ENCODE assay signal across 10 mouse cellular contexts in genomic region chr19:29843641-29844035, GRCm38 (mm10). TPM values are rescaled to one million over a fixed set of nuclear protein-coding genes. Genes with fewer than 3 reads are reported as not detected.
DNase-seq lines count a peak whose midpoint lies in the region; ATAC-seq lines count a peak whose summit lies in the region.
"Had no signal": no experiment of that assay in that cellular context is flagged by ENCODE, and none has a peak within 500 bp of the region (broad histone marks: within the 10 kb centered on the region; RNA-seq: fewer than 3 reads in every experiment).

No protein-coding gene starts in this region.

- no peak overlapping the region for H3K4me3 ChIP-seq in limb, embryonic 13.5 days
- H3K4me3 ChIP-seq in limb, embryonic 10.5 days = no peak overlapping the region
- H3K4me3 ChIP-seq in embryonic facial prominence, embryonic 13.5 days = no peak overlapping the region
- no peak overlapping the region for H3K4me3 ChIP-seq in forebrain, embryonic 16.5 days (replicated peaks; ENCODE audit: low read length)
- no peak overlapping the region for H3K4me3 ChIP-seq in neural tube, embryonic 14.5 days (ENCODE audit: low read depth, low read length)
- no peak overlapping the region for H3K4me3 ChIP-seq in intestine, embryonic 15.5 days (replicated peaks)

- no peak overlapping the region for H3K4me2 ChIP-seq in limb, embryonic 13.5 days (replicated peaks)
- H3K4me2 ChIP-seq in embryonic facial prominence, embryonic 13.5 days = 0 out of 2 replicates have a peak overlapping the region, but pooled peaks have one; percentile 3
- peak overlapping the region; percentile 31 for H3K4me2 ChIP-seq in forebrain, embryonic 16.5 days (ENCODE audit: low read length)
- no peak overlapping the region for H3K4me2 ChIP-seq in neural tube, embryonic 14.5 days (ENCODE audit: low read depth, low read length)
- no peak overlapping the region for H3K4me2 ChIP-seq in intestine, embryonic 15.5 days (replicated peaks)

- peak overlapping the region; percentile 12 for H3K27ac ChIP-seq in limb, embryonic 13.5 days
- H3K27ac ChIP-seq in limb, embryonic 10.5 days = no peak overlapping the region
- peak overlapping the region; percentile 85 for H3K27ac ChIP-seq in embryonic facial prominence, embryonic 13.5 days
- H3K27ac ChIP-seq in forebrain, embryonic 16.5 days (ENCODE audit: low read length) = no peak overlapping the region
- H3K27ac ChIP-seq in neural tube, embryonic 14.5 days (ENCODE audit: low read depth, low read length) = no peak overlapping the region
- H3K27ac ChIP-seq in intestine, embryonic 15.5 days = no peak overlapping the region

- no peak for DNase-seq in limb, embryonic 10.5 days (ENCODE audit: low spot score)
- DNase-seq in retina, postnatal 1 day = no peak
- DNase-seq: heart, adult 18-20 months; lung, postnatal 14 days; thymus, postnatal 36 days had no signal

- ATAC-seq in limb, embryonic 13.5 days (ENCODE audit: low FRiP score, low read depth) = no peak
- no peak for ATAC-seq in embryonic facial prominence, embryonic 13.5 days (ENCODE audit: insufficient number of reproducible peaks, insufficient read depth, low FRiP score, low TSS enrichment, low read depth)
- peak; percentile 41 for ATAC-seq in forebrain, embryonic 16.5 days
- 0 out of 2 replicates have a peak, but pooled peaks have one; percentile 14 for ATAC-seq in neural tube, embryonic 14.5 days (ENCODE audit: low read depth)
- no peak for ATAC-seq in intestine, embryonic 15.5 days

- H3K36me3 ChIP-seq in limb, embryonic 13.5 days = no peaks in the 10 kb centered on the region
- H3K36me3 ChIP-seq in limb, embryonic 10.5 days = no peaks in the 10 kb centered on the region
- no peaks in the 10 kb centered on the region for H3K36me3 ChIP-seq in embryonic facial prominence, embryonic 13.5 days
- H3K36me3 ChIP-seq in forebrain, embryonic 16.5 days (ENCODE audit: control insufficient read depth, insufficient read depth) = no peaks in the 10 kb centered on the region
- H3K36me3 ChIP-seq in neural tube, embryonic 14.5 days (ENCODE audit: control insufficient read depth, insufficient read depth, low read length) = no peaks in the 10 kb centered on the region
- H3K36me3 ChIP-seq in intestine, embryonic 15.5 days = no peaks in the 10 kb centered on the region

- H3K27me3 ChIP-seq in limb, embryonic 13.5 days = no peaks in the 10 kb centered on the region
- no peaks in the 10 kb centered on the region for H3K27me3 ChIP-seq in limb, embryonic 10.5 days (ENCODE audit: low read depth, poor library complexity, severe bottlenecking)
- no peaks in the 10 kb centered on the region for H3K27me3 ChIP-seq in embryonic facial prominence, embryonic 13.5 days
- peaks cover 3% of the 10 kb centered on the region; the same call in 1 of the 2 replicates for H3K27me3 ChIP-seq in forebrain, embryonic 16.5 days (replicated peaks; ENCODE audit: control insufficient read depth, insufficient read depth, low read length)
- no peaks in the 10 kb centered on the region for H3K27me3 ChIP-seq in neural tube, embryonic 14.5 days (ENCODE audit: control insufficient read depth, insufficient read depth, low read length)
- no peaks in the 10 kb centered on the region for H3K27me3 ChIP-seq in intestine, embryonic 15.5 days (replicated peaks)

- no peaks in the 10 kb centered on the region for H3K9me3 ChIP-seq in limb, embryonic 13.5 days
- no peaks in the 10 kb centered on the region for H3K9me3 ChIP-seq in limb, embryonic 10.5 days (replicated peaks)
- H3K9me3 ChIP-seq in embryonic facial prominence, embryonic 13.5 days = no peaks in the 10 kb centered on the region
- H3K9me3 ChIP-seq in forebrain, embryonic 16.5 days (ENCODE audit: control insufficient read depth, low read length) = no peaks in the 10 kb centered on the region
- no peaks in the 10 kb centered on the region for H3K9me3 ChIP-seq in neural tube, embryonic 14.5 days (ENCODE audit: control insufficient read depth, low read length)
- H3K9me3 ChIP-seq in intestine, embryonic 15.5 days = no peaks in the 10 kb centered on the region

- 33% methylated on average over 5 of the region's 5 CpGs for WGBS in limb, embryonic 13.5 days
- WGBS in limb, embryonic 10.5 days = 49% methylated on average over 5 of the region's 5 CpGs
- WGBS in embryonic facial prominence, embryonic 13.5 days = 17% methylated on average over 5 of the region's 5 CpGs
- WGBS in forebrain, embryonic 16.5 days = 4% methylated on average over 5 of the region's 5 CpGs
- 29% methylated on average over 5 of the region's 5 CpGs for WGBS in neural tube, embryonic 14.5 days
- WGBS in intestine, embryonic 15.5 days = 33% methylated on average over 5 of the region's 5 CpGs

- H3K9ac ChIP-seq in limb, embryonic 13.5 days = no peak overlapping the region
- H3K9ac ChIP-seq in embryonic facial prominence, embryonic 13.5 days = no peak overlapping the region
- no peak overlapping the region for H3K9ac ChIP-seq in forebrain, embryonic 16.5 days (replicated peaks; ENCODE audit: low read depth, low read length)
- H3K9ac ChIP-seq in neural tube, embryonic 14.5 days (replicated peaks; ENCODE audit: low read depth, low read length) = no peak overlapping the region
- H3K9ac ChIP-seq in intestine, embryonic 15.5 days = no peak overlapping the region

- peaks cover 16% of the 10 kb centered on the region for H3K4me1 ChIP-seq in limb, embryonic 13.5 days
- peaks cover 9% of the 10 kb centered on the region for H3K4me1 ChIP-seq in limb, embryonic 10.5 days
- peaks cover 27% of the 10 kb centered on the region for H3K4me1 ChIP-seq in embryonic facial prominence, embryonic 13.5 days
- peaks cover 18% of the 10 kb centered on the region for H3K4me1 ChIP-seq in forebrain, embryonic 16.5 days (replicated peaks; ENCODE audit: control insufficient read depth, insufficient read depth, low read length)
- H3K4me1 ChIP-seq in neural tube, embryonic 14.5 days (ENCODE audit: control insufficient read depth, insufficient read depth, low read length) = peaks cover 13% of the 10 kb centered on the region
- H3K4me1 ChIP-seq in intestine, embryonic 15.5 days (replicated peaks) = no peaks in the 10 kb centered on the region; the same call in 1 of the 2 replicates

RNA-seq across cellular contexts. Expression of gene Ranbp6, which starts 30.9 kb away (rescaled TPM):
- polyA plus RNA-seq in limb, embryonic 13.5 days (2015; fragmentation: Nextera tagmentation; extraction: Ambion mirVana) = 21.6 and 23.4 TPM in 2 replicates
- polyA plus RNA-seq in limb, embryonic 10.5 days (2016; fragmentation: Nextera tagmentation; extraction: Ambion mirVana) = 19.6 and 26.1 TPM in 2 replicates
- polyA plus RNA-seq in embryonic facial prominence, embryonic 13.5 days (2015; fragmentation: Nextera tagmentation; extraction: Ambion mirVana) = 18.3 and 21.1 TPM in 2 replicates
- 43.5 and 44.8 TPM in 2 replicates for polyA plus RNA-seq in forebrain, embryonic 16.5 days (2015; fragmentation: Nextera tagmentation; extraction: Ambion mirVana)
- 62.9 and 64.4 TPM in 2 replicates for polyA plus RNA-seq in neural tube, embryonic 14.5 days (2014; fragmentation: Nextera tagmentation; extraction: Ambion mirVana)
- polyA plus RNA-seq in intestine, embryonic 15.5 days (2015; fragmentation: Nextera tagmentation; extraction: Ambion mirVana) = 12.1 and 12.9 TPM in 2 replicates

RNA-seq across cellular contexts. Expression of gene 9930021J03Rik, which starts 37.8 kb away (rescaled TPM):
- polyA plus RNA-seq in limb, embryonic 13.5 days (2015; fragmentation: Nextera tagmentation; extraction: Ambion mirVana) = 5.7 and 6.3 TPM in 2 replicates
- polyA plus RNA-seq in limb, embryonic 10.5 days (2016; fragmentation: Nextera tagmentation; extraction: Ambion mirVana) = 3.7 and 4.6 TPM in 2 replicates
- 7.3 and 8.2 TPM in 2 replicates for polyA plus RNA-seq in embryonic facial prominence, embryonic 13.5 days (2015; fragmentation: Nextera tagmentation; extraction: Ambion mirVana)
- 7.1 and 7.7 TPM in 2 replicates for polyA plus RNA-seq in forebrain, embryonic 16.5 days (2015; fragmentation: Nextera tagmentation; extraction: Ambion mirVana)
- 10.9 and 12.1 TPM in 2 replicates for polyA plus RNA-seq in neural tube, embryonic 14.5 days (2014; fragmentation: Nextera tagmentation; extraction: Ambion mirVana)
- 4.0 and 4.3 TPM in 2 replicates for polyA plus RNA-seq in intestine, embryonic 15.5 days (2015; fragmentation: Nextera tagmentation; extraction: Ambion mirVana)

Comparison
In these comparisons a context has a peak if more than half of its experiments do, and no peak if none do; other contexts are left out.
1. H3K27ac ChIP-seq: peak in limb, embryonic 13.5 days (single experiment) and embryonic facial prominence, embryonic 13.5 days (single experiment); none in limb, embryonic 10.5 days (single experiment), forebrain, embryonic 16.5 days (single experiment), neural tube, embryonic 14.5 days (single experiment) and intestine, embryonic 15.5 days (single experiment).
2. ATAC-seq: peak in forebrain, embryonic 16.5 days (single experiment) and neural tube, embryonic 14.5 days (single experiment); none in limb, embryonic 13.5 days (single experiment), embryonic facial prominence, embryonic 13.5 days (single experiment) and intestine, embryonic 15.5 days (single experiment).
3. H3K4me2 ChIP-seq: peak in embryonic facial prominence, embryonic 13.5 days (single experiment) and forebrain, embryonic 16.5 days (single experiment); none in limb, embryonic 13.5 days (single experiment), neural tube, embryonic 14.5 days (single experiment) and intestine, embryonic 15.5 days (single experiment).